Mouse (Mus musculus) adrenal gland, postnatal 25 days (tissue): ENCODE measurements around the gene Sh3tc1. TPM values are rescaled to one million over a fixed set of nuclear protein-coding genes. Genes with fewer than 3 reads are reported as not detected.
A peak's percentile ranks its signal among the peaks of the same experiment; 100 is the strongest.

Experiments
- DNase-seq: peaks from one replicate; pipeline ENCODE4 v3.0.0; 2021; ENCODE audit warnings: mixed read lengths
- total RNA-seq: library from RNA; stranded (reverse); gene quantifications from 2 replicates; pipeline ENCODE4 v1.2.3, GENCODE M21; 2021

The Sh3tc1 gene
- total RNA-seq, 1 experiment from 2014 or later = 13.9 TPM

DNA sequence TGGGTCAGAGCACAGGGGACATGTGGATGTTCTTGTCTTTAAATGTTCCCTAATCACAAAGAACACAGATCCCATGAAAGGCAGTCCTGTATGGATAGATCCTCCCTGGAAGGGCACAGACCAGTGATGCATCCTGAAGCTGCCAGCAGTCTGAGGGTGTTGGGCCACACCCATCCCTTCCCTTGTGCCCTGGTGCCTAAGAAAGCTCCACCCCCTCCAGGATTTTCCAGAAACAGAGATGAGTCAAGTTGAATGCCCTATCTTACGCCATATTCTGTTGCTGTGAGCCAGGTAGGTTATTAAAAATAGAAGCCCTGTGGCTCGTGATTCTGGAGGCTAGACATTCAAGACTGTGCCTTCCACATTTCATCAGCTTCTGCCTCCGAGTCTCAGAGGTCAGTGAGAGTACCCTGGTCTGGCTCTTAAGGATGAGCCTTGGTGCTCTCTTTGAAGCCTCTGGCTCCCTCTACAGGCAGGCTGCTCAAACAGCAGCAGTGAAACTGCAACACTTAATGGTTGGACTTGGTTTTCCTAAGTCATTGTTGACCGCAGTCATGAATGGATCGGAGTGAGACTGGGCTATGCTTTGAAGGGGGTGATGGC lies 15.4 kb upstream of the Sh3tc1 start:
- peak; percentile 56 for DNase-seq

DNA sequence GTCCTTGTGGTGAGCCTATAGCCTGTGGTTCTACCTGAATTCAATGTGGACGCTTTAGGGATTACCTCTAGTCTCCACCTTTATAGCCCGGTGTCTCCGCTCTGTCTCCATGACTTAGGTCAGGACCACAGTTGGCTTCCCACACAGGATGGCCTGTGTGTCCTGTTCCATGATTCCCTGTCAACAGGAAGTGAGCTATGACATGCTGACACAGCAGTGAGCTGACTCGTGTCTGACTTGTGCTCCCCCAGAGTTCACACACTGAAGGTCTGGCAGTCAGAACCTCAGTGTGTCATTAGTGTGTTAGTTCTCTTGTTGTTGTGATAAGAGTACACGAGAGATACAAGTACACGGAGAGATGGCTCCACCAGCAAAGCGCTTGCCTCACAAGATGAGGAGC lies 11.2 kb upstream of the Sh3tc1 start:
- no peak for DNase-seq

GRCm38 (mm10) chr5:35750026-35750425 lies 10.2 kb upstream of the Sh3tc1 start:
- no peak for DNase-seq

DNA sequence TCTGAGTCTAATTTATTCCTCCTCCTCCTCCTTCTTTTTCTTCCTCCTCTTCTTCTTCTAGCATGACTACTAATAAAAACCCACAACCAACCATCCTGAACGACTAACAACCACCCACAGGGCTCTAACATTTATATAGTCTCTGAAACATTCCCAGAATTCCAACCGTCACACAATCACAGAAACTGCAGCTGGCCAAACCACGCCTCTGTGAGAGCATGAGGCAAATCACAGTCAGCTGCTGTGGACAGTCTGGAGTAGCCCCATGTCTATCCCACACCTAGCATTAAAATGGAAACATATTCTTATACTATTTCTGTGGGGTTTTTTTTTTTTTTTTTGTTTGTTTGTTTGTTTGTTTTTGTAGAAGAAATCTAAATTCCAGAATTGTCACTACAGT lies 9.6 kb upstream of the Sh3tc1 start:
- no peak for DNase-seq

DNA sequence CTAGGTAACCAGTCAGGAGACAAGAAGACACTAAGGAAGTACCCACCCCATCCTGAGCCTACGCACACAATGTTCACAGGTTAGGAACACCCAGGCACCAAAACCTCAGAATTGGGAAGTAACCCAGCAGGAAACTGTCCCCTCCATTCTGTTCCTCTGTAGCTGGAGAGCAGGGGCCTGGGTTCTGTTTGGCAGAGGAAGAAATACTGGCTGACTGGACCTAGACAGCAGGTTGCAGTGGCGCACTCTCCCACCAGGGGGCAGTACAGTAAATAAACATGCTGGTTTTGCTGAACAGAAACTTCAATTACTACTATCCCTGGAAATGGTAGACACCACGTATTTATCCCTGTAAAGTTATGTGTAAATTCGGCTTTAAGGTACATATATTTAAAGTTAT lies 7.1 kb upstream of the Sh3tc1 start:
- peak; percentile 81 for DNase-seq

GRCm38 (mm10) chr5:35745406-35745805 lies 5.6 kb upstream of the Sh3tc1 start:
- no peak for DNase-seq

DNA sequence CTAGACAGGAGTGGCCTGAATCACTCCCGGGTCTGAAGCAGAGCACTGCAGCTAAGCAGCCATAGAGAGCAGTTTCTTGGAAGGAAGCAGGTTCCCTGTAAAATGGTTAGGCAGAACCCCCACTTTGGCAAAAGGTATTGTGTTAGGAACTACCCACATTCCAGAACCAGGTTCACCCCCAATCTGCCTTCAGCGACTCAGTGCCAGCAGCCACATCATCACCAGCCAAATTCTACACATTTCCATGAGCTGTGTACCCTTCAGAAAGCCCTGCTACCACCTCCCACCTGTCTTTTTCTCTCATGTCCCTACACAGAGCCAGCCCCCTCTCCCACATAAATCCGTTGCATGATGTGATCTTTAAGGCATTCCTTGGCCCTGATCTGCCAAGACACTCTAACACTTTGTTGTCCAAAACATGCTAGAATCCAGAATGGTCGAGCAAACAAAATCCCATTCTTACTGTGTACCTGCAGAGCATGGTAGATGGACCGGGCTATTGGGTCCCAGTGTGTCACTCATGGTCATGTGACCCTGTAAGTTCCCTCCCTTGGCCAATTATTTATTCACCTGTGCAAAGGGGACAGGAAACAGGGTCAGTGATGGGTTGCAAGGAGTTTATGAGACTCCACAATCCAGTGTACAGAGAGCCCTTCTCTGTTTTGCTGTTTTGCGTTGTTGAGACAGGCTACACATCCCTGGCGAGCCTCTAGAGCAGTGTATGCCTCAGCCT lies 4.4 kb upstream of the Sh3tc1 start:
- no peak for DNase-seq

- peak; percentile 63 for DNase-seq
These were observed 3.6 kb upstream of the Sh3tc1 start for GRCm38 (mm10) chr5:35743238-35743951.

DNA sequence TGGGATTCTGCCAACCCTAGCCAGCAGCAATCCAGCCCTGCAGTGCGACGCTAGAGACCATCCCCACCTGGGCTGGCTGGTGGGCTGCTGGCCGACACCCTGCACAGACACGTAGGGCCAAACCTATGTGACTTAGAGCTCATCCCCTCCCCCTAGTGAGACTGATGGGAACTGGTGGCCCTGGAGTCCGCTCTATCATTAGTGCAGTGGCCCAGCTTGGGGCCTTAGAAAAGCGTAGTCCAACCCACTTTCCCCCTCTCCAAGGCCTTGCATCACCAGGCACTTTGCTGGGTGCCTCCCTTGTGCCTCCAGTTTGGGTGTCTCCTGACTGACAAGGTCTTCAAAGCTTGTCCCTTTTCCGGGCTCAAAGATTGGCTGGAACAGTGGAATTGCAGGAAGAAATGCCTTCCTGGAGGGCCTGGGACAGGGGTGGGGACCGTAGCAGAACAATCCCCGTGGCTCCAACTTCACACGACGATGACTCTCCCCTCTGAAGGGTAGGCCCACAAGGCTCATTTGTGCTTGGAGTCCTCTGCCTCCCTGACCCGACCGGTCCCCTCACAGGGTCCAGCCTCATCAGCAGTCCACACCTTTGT lies 1.5 kb upstream of the Sh3tc1 start:
- no peak for DNase-seq

- DNase-seq = no peak
These were observed 929 bp upstream of the Sh3tc1 start for GRCm38 (mm10) chr5:35740716-35741115.

- DNase-seq = no peak
These were observed 782 bp downstream of the Sh3tc1 start for GRCm38 (mm10) chr5:35739005-35739404.

- peak; percentile 69 for DNase-seq
These were observed 2.4 kb downstream of the Sh3tc1 start for GRCm38 (mm10) chr5:35737231-35737901.

- DNase-seq = no peak
These were observed 6.3 kb downstream of the Sh3tc1 start for GRCm38 (mm10) chr5:35733523-35733922.

GRCm38 (mm10) chr5:35731006-35731405 lies 8.8 kb downstream of the Sh3tc1 start:
- no peak for DNase-seq

- no peak for DNase-seq
These were observed 9.2 kb downstream of the Sh3tc1 start for GRCm38 (mm10) chr5:35730552-35730951.

DNA sequence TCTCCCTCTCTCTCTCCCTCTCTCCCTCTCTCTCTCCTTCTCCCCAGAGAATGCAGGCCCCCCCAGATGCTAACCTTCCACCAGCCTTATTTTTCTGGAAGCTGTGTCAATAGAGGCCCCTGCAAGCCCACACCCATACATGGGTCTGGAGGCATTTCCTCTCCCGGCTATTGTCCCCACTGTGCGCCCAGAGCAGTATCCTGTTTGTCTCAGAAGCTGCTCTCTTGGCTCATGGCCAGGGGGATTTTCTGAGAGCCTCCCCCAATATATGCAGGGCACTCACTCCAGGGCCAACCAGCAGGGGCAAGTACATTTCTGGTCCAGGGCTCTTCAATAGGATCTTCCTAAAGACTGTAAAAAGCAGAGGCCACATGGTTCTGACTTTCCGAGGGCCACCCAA lies 9.9 kb downstream of the Sh3tc1 start:
- DNase-seq = peak; percentile 45

GRCm38 (mm10) chr5:35728957-35729460 lies 10.8 kb downstream of the Sh3tc1 start:
- DNase-seq = peak; percentile 64

GRCm38 (mm10) chr5:35728344-35728956 lies 11.3 kb downstream of the Sh3tc1 start:
- no peak for DNase-seq

- no peak for DNase-seq
These were observed 12.3 kb downstream of the Sh3tc1 start for GRCm38 (mm10) chr5:35727447-35727846.

DNA sequence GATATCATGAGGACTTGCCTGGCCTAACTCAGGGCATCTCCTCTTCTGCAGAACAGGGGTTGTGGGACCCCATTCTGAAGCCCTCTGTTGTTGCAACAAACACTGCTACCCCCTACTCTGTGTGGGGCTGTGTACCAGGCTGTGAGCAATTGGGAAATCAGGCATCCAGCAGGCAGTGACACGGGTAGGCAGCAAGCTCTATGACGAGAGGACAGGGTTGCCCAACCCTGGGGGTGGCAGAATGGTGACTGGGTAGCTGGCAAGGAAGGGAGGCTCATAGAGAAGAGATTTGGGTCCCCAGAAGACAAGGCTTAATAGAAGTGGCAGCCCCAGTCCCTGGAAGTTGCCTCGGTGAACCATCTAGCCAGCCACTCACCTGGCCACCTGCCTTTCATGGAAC lies 13.9 kb downstream of the Sh3tc1 start:
- no peak for DNase-seq

GRCm38 (mm10) chr5:35723900-35724299 lies 15.9 kb downstream of the Sh3tc1 start:
- DNase-seq = no peak

DNA sequence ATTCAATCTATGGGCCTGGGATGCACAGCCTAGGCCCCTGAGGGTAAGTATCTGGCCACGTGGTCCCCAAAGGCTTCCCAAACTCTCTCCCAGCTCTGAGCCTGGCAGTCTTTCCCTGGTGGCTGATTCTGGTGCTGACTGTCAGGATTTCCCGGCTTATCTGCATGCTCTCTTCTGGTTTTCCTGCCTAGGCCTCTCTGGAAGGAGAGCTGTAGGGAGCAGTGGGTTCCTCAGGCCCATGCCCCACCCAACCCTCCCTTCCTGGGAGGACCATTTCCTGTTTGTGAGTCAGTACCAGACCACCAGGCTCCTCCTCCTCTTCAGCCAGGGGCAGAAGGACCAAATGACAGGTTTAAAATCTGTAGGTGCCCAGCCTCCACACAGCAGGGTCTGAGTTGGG lies 17.1 kb downstream of the Sh3tc1 start:
- no peak for DNase-seq
